In the genomic region with DNA sequence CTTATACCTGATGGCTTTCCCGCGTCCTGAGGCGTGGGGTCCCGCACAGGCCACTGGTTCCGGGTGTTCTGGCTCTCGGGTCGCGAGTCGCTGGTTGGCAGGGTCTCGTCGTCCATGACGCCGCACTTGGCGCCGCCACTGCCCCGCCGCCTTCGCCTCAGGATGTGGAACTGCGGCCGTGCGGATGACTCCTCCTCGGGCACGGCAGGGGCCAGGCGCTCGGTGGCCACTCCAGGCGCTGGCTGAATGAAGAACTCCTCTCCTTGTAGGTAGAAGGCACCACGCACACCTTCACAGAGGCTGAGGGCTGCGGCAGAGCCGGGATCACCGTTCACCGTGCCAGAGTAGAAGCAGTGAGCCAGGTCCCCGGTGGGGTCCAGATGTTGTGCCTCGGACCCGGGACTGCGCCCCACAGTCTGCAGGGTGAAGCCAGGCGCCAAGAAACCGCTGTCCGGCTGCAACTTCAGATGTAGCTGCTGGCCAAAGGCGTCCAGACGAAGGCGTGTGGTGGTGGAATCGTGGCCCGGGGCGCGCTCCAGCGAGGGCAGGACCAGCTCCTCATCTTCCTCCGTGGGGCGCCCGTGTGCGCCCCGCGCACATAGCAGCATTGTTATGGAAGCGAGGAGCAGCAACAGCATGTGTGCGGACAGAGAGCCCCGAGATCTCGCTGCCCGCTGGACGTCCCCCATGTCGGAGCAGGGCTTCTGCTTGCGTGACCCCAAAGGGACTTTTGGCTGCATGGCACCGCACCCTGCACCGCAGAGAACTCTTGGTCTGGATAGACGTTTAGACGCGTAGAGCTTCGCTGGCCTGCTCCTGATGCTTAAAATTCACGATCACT, we compare ENCODE assay signal across 8 mouse cellular contexts. TPM values are rescaled to one million over a fixed set of nuclear protein-coding genes. Genes with fewer than 3 reads are reported as not detected.
DNase-seq lines count a peak whose midpoint lies in the region; ATAC-seq lines count a peak whose summit lies in the region.

No protein-coding gene starts in this region.

- peaks cover 49% of the 10 kb centered on the region for H3K27me3 ChIP-seq in megakaryocyte, embryonic 14.5 days (replicated peaks)
- H3K27me3 ChIP-seq in heart, embryonic 10.5 days (ENCODE audit: insufficient read depth, poor library complexity, severe bottlenecking) = no peaks in the 10 kb centered on the region

- peak; percentile 75 for DNase-seq in embryo, embryonic 11 days
- peak; percentile 84 for DNase-seq in heart, embryonic 10.5 days (ENCODE audit: low spot score)
- peak; percentile 39 for DNase-seq in kidney, adult 9 months
- DNase-seq in lung, adult 18-20 months = peak; percentile 33 to 57
- DNase-seq in ovary, postnatal 14 days (ENCODE audit: low spot score) = peak; percentile 31
- no peak for DNase-seq in c-Kit-positive CD71-positive TER-119-positive erythroid progenitor cells, embryonic 14.5 days (ENCODE audit: low spot score)

- peaks cover 10% of the 10 kb centered on the region; the same call in 1 of the 2 replicates for H3K9me3 ChIP-seq in megakaryocyte, embryonic 14.5 days
- no peaks in the 10 kb centered on the region for H3K9me3 ChIP-seq in heart, embryonic 10.5 days

- H3K36me3 ChIP-seq in megakaryocyte, embryonic 14.5 days (replicated peaks; ENCODE audit: low read length) = no peaks in the 10 kb centered on the region
- H3K36me3 ChIP-seq in heart, embryonic 10.5 days = peaks cover 31% of the 10 kb centered on the region

- H3K27ac ChIP-seq in heart, embryonic 10.5 days = peak overlapping the region; percentile 94

- H3K4me3 ChIP-seq in megakaryocyte, embryonic 14.5 days (replicated peaks) = peak overlapping the region; percentile 90
- peak overlapping the region; percentile 79 for H3K4me3 ChIP-seq in heart, embryonic 10.5 days

- under 1% methylated on average over 67 of the region's 67 CpGs for WGBS in heart, embryonic 10.5 days

- peaks cover 34% of the 10 kb centered on the region for H3K4me1 ChIP-seq in megakaryocyte, embryonic 14.5 days
- peaks cover 14% of the 10 kb centered on the region for H3K4me1 ChIP-seq in heart, embryonic 10.5 days

- ATAC-seq in megakaryocyte, adult 5-6 weeks (ENCODE audit: poor library complexity, severe bottlenecking) = no peak

RNA-seq across cellular contexts. Expression of a gene that starts 0.7 kb away (rescaled TPM):
- polyA plus RNA-seq in megakaryocyte, embryonic 14.5 days (2012; ENCODE audit: insufficient read depth, low replicate concordance) = 0.28 TPM in 1 of 2 replicates, not detected in the other
- not detected in 2 replicates for total RNA-seq in megakaryocyte, adult 5-6 weeks (2015)
- total RNA-seq in megakaryocyte, adult 5-6 weeks (2017) = not detected in 2 replicates
- 53.5 and 54.7 TPM in 2 replicates for polyA plus RNA-seq in heart, embryonic 10.5 days (2016; fragmentation: Nextera tagmentation; extraction: Ambion mirVana)

Comparison
In these comparisons a context has a peak if more than half of its experiments do, and no peak if none do; other contexts are left out.
1. RNA of a gene that starts 0.7 kb away (polyA plus RNA-seq): 53.5 to 54.7 TPM in heart, embryonic 10.5 days; 0.28 TPM in megakaryocyte, embryonic 14.5 days; every median in the first group is over 10 times any median in the second.